Comparison of ENCODE assay signal across 21 mouse cellular contexts in the genomic region with DNA sequence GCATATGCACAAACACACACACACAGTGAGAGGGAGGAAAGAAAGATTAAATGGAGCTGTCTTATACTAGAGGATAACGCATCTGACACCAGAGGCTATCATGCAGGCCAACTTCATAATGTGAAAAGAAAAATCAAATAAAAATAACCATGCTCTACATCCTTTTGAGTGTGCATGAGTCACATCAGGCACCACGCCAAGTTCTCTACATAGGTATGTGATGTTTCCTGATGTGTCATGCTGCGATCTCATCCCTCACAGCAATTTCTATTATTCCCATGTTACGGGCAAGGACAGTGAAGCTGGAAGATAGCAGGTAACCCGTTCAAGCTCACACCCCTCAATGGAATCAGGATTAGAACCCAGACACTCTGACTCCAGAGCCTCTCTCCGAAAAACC.
DNase-seq lines count a peak whose midpoint lies in the region; ATAC-seq and TF ChIP-seq lines count a peak whose summit lies in the region.
"Had no signal": no experiment of that assay in that cellular context is flagged by ENCODE, and none has a peak within 500 bp of the region (broad histone marks: within the 10 kb centered on the region; RNA-seq: fewer than 3 reads in every experiment).

No protein-coding gene starts in this region.

- WGBS in lung, embryonic 14.5 days = 79% methylated on average over 6 of the region's 6 CpGs

- H3K9ac ChIP-seq in lung, embryonic 14.5 days = no peak overlapping the region
- H3K9ac ChIP-seq: embryonic facial prominence, embryonic 13.5 days; forebrain, embryonic 15.5 days; limb, embryonic 12.5 days; liver, embryonic 13.5 days; neural tube, embryonic 13.5 days had no signal

- H3K4me1 ChIP-seq in lung, embryonic 14.5 days (ENCODE audit: insufficient read depth) = no peaks in the 10 kb centered on the region
- H3K4me1 ChIP-seq: forebrain, embryonic 15.5 days; liver, embryonic 13.5 days; megakaryocyte, embryonic 14.5 days had no signal

- no peak overlapping the region for H3K4me3 ChIP-seq in lung, embryonic 14.5 days (ENCODE audit: low read depth, low read length)
- H3K4me3 ChIP-seq: embryonic facial prominence, embryonic 13.5 days; forebrain, embryonic 15.5 days; limb, embryonic 12.5 days; liver, embryonic 13.5 days; megakaryocyte, embryonic 14.5 days; neural tube, embryonic 13.5 days had no signal

- H3K36me3 ChIP-seq in lung, embryonic 14.5 days (ENCODE audit: insufficient read depth) = no peaks in the 10 kb centered on the region
- H3K36me3 ChIP-seq: embryonic facial prominence, embryonic 13.5 days; forebrain, embryonic 15.5 days; limb, embryonic 12.5 days; liver, embryonic 13.5 days; neural tube, embryonic 13.5 days had no signal

- no peak for TF ChIP-seq CTCF in lung, embryonic 14.5 days (IDR thresholded peaks at IDR 0.05; ENCODE audit: low read depth)

- no peaks in the 10 kb centered on the region for H3K27me3 ChIP-seq in lung, embryonic 14.5 days (ENCODE audit: insufficient read depth, low read length)
- H3K27me3 ChIP-seq: CH12.LX; embryonic facial prominence, embryonic 13.5 days; forebrain, embryonic 15.5 days; limb, embryonic 12.5 days; liver, embryonic 13.5 days; megakaryocyte, embryonic 14.5 days; neural tube, embryonic 13.5 days had no signal

- peak; percentile 12 for DNase-seq in adrenal gland, postnatal 10 days
- DNase-seq in adrenal gland, adult 18-20 months (ENCODE audit: low spot score in 2 of 2) = no peak
- peak; percentile 15 for DNase-seq in lung, embryonic 14.5 days
- no peak for DNase-seq in lung, postnatal 14 days
- peak; percentile 41 for DNase-seq in Muller cell, postnatal 12 days (ENCODE audit: inconsistent ontology term)
- DNase-seq in brain, adult 2 months (ENCODE audit: low read depth, low spot score) = peak; percentile 45
- no peak for DNase-seq in embryo, embryonic 10 days (ENCODE audit: low spot score)
- DNase-seq: cerebellum, adult 9-11 months; gastrocnemius, postnatal 25 days; kidney, adult 11 months; kidney, postnatal 14 days; liver, embryonic 13.5 days; midbrain, embryonic 14.5 days; right cerebral cortex, postnatal 25 days; thymus, postnatal 14 days had no signal

- no peaks in the 10 kb centered on the region for H3K9me3 ChIP-seq in lung, embryonic 14.5 days (ENCODE audit: low read depth, low read length)
- H3K9me3 ChIP-seq: embryonic facial prominence, embryonic 13.5 days; forebrain, embryonic 15.5 days; limb, embryonic 12.5 days; neural tube, embryonic 13.5 days had no signal

- no peak overlapping the region for H3K4me2 ChIP-seq in lung, embryonic 14.5 days
- H3K4me2 ChIP-seq: embryonic facial prominence, embryonic 13.5 days; forebrain, embryonic 15.5 days; limb, embryonic 12.5 days; liver, embryonic 13.5 days; neural tube, embryonic 13.5 days had no signal

- no peak for ATAC-seq in lung, embryonic 14.5 days (ENCODE audit: insufficient read depth)
- ATAC-seq: forebrain, embryonic 15.5 days had no signal

- H3K27ac ChIP-seq in lung, embryonic 14.5 days (ENCODE audit: low read depth) = no peak overlapping the region
- H3K27ac ChIP-seq: embryonic facial prominence, embryonic 13.5 days; forebrain, embryonic 15.5 days; limb, embryonic 12.5 days; liver, embryonic 13.5 days; neural tube, embryonic 13.5 days had no signal

Comparison
In these comparisons a context has a peak if more than half of its experiments do, and no peak if none do; other contexts are left out.
1. DNase-seq: peak in adrenal gland, postnatal 10 days (single experiment), lung, embryonic 14.5 days (single experiment), Muller cell, postnatal 12 days (single experiment) and brain, adult 2 months (single experiment); none in adrenal gland, adult 18-20 months (0 of 2), lung, postnatal 14 days (single experiment) and embryo, embryonic 10 days (single experiment).